Mouse (Mus musculus) heart, postnatal 0 days (tissue): ENCODE data around the gene Cadps2.

Experiments
- CTCF ChIP-seq: IDR thresholded peaks from 2 replicates; pipeline ENCODE4 v1.5.1; 2016; ENCODE audit warnings: antibody characterized with exemption, control low read depth, low read depth
- EP300 ChIP-seq: IDR thresholded peaks from 2 replicates; pipeline ENCODE4 v1.6.1; 2016; ENCODE audit warnings: antibody characterized with exemption, low read depth

- no peak for TF ChIP-seq CTCF
- no peak for TF ChIP-seq EP300
Measured at GRCm38 (mm10) chr6:23453907-23454306, 385.3 kb downstream of the Cadps2 start.
